Mouse (Mus musculus) liver, embryonic 14.5 days (tissue): ENCODE results near the gene Slc6a2. TPM values are rescaled to one million over a fixed set of nuclear protein-coding genes. Genes with fewer than 3 reads are reported as not detected.

Experiments used
- ATAC-seq: fragments of 200-750 bp; cut with Nextera tagmentation; 2 replicates; pipeline ENCODE4 v1.8.0; 2017; ENCODE audit warnings: moderate number of reproducible peaks, mild to moderate bottlenecking, moderate library complexity; ENCODE audit not compliant: insufficient read depth
- DNase-seq, 3 experiments: peaks; one replicate each; pipeline ENCODE4 v3.0.0-alpha.2; 2012 to 2013; ENCODE audit warnings: low read depth in 3 of 3, low spot score in 3 of 3
- H3K27ac ChIP-seq: fragments of 300-500 bp; sonication (generic); 2 replicates; pipeline ENCODE4 v1.5.1; 2014; ENCODE audit warnings: moderate library complexity, mild to moderate bottlenecking, control low read depth, inconsistent platforms
- H3K27me3 ChIP-seq: fragments of 300-500 bp; sonication (generic); 2 replicates; pipeline ENCODE4 v1.6.1; 2014; ENCODE audit warnings: mild to moderate bottlenecking, low read length, moderate library complexity; ENCODE audit not compliant: control insufficient read depth, insufficient read depth
- H3K36me3 ChIP-seq: fragments of 300-500 bp; sonication (generic); replicated peaks from 2 replicates; pipeline ENCODE4 v1.6.1; 2014; ENCODE audit warnings: low read depth; ENCODE audit not compliant: control insufficient read depth, insufficient read depth
- H3K4me1 ChIP-seq, 2 experiments: fragments of 200-500 bp in 1 of 2; fragments of 300-500 bp in 1 of 2; sonication (generic) in 1 of 2; replicated peaks; 2 replicates each; pipeline ENCODE4 v1.6.1; 2012 to 2014; ENCODE audit warnings: antibody characterized with exemption in 1 of 2, inconsistent platforms in 1 of 2, low read length in 1 of 2; ENCODE audit not compliant: control insufficient read depth in 2 of 2, insufficient read depth in 2 of 2
- H3K4me2 ChIP-seq: fragments of 300-500 bp; sonication (generic); 2 replicates; pipeline ENCODE4 v1.6.1; 2014; ENCODE audit warnings: low read depth, mild to moderate bottlenecking, control low read depth, moderate library complexity
- H3K4me3 ChIP-seq, 2 experiments: fragments of 200-500 bp in 1 of 2; fragments of 300-500 bp in 1 of 2; sonication (generic) in 1 of 2; 2 replicates each; pipeline ENCODE4 v1.5.1; 2012 to 2014; ENCODE audit warnings: low read depth in 2 of 2, low read length in 2 of 2, mild to moderate bottlenecking in 2 of 2, control low read depth in 1 of 2, inconsistent platforms in 1 of 2, moderate library complexity in 1 of 2; ENCODE audit not compliant: insufficient read depth in 1 of 2
- H3K9ac ChIP-seq: fragments of 300-500 bp; sonication (generic); replicated peaks from 2 replicates; pipeline ENCODE4 v1.6.1; 2014; ENCODE audit warnings: mild to moderate bottlenecking, control low read depth, moderate library complexity
- H3K9me3 ChIP-seq: fragments of 300-500 bp; sonication (generic); 2 replicates; pipeline ENCODE4 v1.6.1; 2016; ENCODE audit warnings: low read length, mixed read lengths; ENCODE audit not compliant: control insufficient read depth
- CTCF ChIP-seq: IDR thresholded peaks from 2 replicates; pipeline ENCODE4 v1.5.1; 2016; ENCODE audit warnings: antibody characterized with exemption, low read depth, control low read depth
- EP300 ChIP-seq: IDR thresholded peaks from 2 replicates; pipeline ENCODE4 v1.6.1; 2016; ENCODE audit warnings: antibody characterized with exemption, low read depth
- WGBS: fragments of 180-500 bp; shearing (Covaris S2); extraction: QIAGEN DNeasy Blood & Tissue Kit; methylation state at CpG from one replicate; pipeline ENCODE4 v1.1.7; 2014; ENCODE audit not compliant: insufficient replicate concordance; 5-methylcytosine and 5-hydroxymethylcytosine counted together
- polyA plus RNA-seq, 2 experiments: library from polyadenylated mRNA; depleted of rRNA in 1 of 2; stranded (reverse) in 1 of 2; unstranded in 1 of 2; fragments of >200 nt; fragmentation: Nextera tagmentation in 1 of 2; extraction: Ambion mirVana in 1 of 2; gene quantifications; 2 replicates each; pipeline versions ENCODE4 v1.2.1 to v1.2.3; 2012 to 2014

The Slc6a2 gene
- polyA plus RNA-seq, 2 experiments = under 0.01 TPM; not detected in 1

- H3K27ac ChIP-seq = no peak overlapping the region
- H3K4me2 ChIP-seq = no peak overlapping the region
- no peaks in the 10 kb centered on the region for H3K4me1 ChIP-seq
- DNase-seq (no peak), ATAC-seq (no peak)
- H3K9ac ChIP-seq = no peak overlapping the region
- H3K4me3 ChIP-seq = no peak overlapping the region
- no peaks in the 10 kb centered on the region for H3K36me3 ChIP-seq
- no peak for TF ChIP-seq CTCF
- TF ChIP-seq EP300 = no peak
- peaks cover 24% of the 10 kb centered on the region for H3K27me3 ChIP-seq
- 2% methylated on average over 42 of the region's 42 CpGs for WGBS
- H3K9me3 ChIP-seq = no peaks in the 10 kb centered on the region
Observed at GRCm38 (mm10) chr8:92960451-92960911, 602 bp downstream of the Slc6a2 start.

- no peak overlapping the region for H3K27ac ChIP-seq
- no peak for ATAC-seq
- H3K4me2 ChIP-seq = no peak overlapping the region
- H3K36me3 ChIP-seq = no peaks in the 10 kb centered on the region
- 5% methylated on average over 25 of the region's 25 CpGs for WGBS
- TF ChIP-seq CTCF (no peak), EP300 (no peak)
- no peak for DNase-seq
- peaks cover 24% of the 10 kb centered on the region for H3K27me3 ChIP-seq
- no peak overlapping the region for H3K9ac ChIP-seq
- no peaks in the 10 kb centered on the region for H3K4me1 ChIP-seq
- H3K9me3 ChIP-seq = no peaks in the 10 kb centered on the region
- H3K4me3 ChIP-seq = no peak overlapping the region
Observed at GRCm38 (mm10) chr8:92961088-92961487, 1.2 kb downstream of the Slc6a2 start.

- TF ChIP-seq CTCF = no peak
- TF ChIP-seq EP300 = no peak
- no peaks in the 10 kb centered on the region for H3K36me3 ChIP-seq
- no peaks in the 10 kb centered on the region for H3K4me1 ChIP-seq
- H3K9me3 ChIP-seq = no peaks in the 10 kb centered on the region
- H3K4me3 ChIP-seq = no peak overlapping the region
- WGBS = 47% methylated on average over 2 of the region's 2 CpGs
- no peak overlapping the region for H3K27ac ChIP-seq
- peaks cover 22% of the 10 kb centered on the region for H3K27me3 ChIP-seq
- no peak overlapping the region for H3K9ac ChIP-seq
- ATAC-seq (no peak), DNase-seq (no peak)
- no peak overlapping the region for H3K4me2 ChIP-seq
Observed at GRCm38 (mm10) chr8:92964556-92964955, 4.7 kb downstream of the Slc6a2 start.

GRCm38 (mm10) chr8:92972949-92973348 lies 13.1 kb downstream of the Slc6a2 start:
- TF ChIP-seq CTCF (no peak), EP300 (no peak)
- Histone ChIP-seq H3K36me3 (no peaks in the 10 kb centered on the region), H3K4me1 (no peaks in the 10 kb centered on the region), H3K9ac (no peak overlapping the region), H3K4me3 (no peak overlapping the region), H3K27ac (no peak overlapping the region), H3K9me3 (no peaks in the 10 kb centered on the region), H3K27me3 (no peaks in the 10 kb centered on the region), H3K4me2 (no peak overlapping the region)
- ATAC-seq = no peak
- WGBS = 73% methylated on average over 5 of the region's 5 CpGs
- DNase-seq = no peak

GRCm38 (mm10) chr8:92976656-92977055 lies 16.8 kb downstream of the Slc6a2 start:
- DNase-seq = no peak
- Histone ChIP-seq H3K4me3 (no peak overlapping the region), H3K27ac (no peak overlapping the region), H3K27me3 (no peaks in the 10 kb centered on the region), H3K4me2 (no peak overlapping the region), H3K4me1 (no peaks in the 10 kb centered on the region), H3K36me3 (no peaks in the 10 kb centered on the region), H3K9ac (no peak overlapping the region), H3K9me3 (no peaks in the 10 kb centered on the region)
- no peak for ATAC-seq
- TF ChIP-seq EP300 (no peak), CTCF (no peak)
- WGBS = 66% methylated on average over 5 of the region's 5 CpGs
